In the genomic region with DNA sequence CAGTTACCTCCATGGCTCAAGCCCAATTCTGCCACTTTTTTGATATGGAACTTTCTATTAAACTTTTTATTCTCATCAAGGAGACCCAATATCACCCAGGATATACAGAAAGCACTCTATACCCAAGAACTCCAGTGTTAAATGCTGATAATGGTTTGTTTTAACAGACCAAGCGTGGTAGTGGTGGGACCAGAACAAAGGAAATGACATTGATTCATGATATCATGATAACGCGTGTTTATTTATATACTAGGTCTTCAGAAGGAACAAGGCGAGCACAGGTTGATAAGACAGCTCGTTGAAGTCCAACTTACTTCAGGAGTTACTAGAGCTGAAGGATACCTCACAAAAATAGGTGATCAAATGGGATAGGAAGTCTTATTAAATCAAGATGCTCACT, we compare ENCODE assay signal across 23 mouse cellular contexts.
"Had no signal": no experiment of that assay in that cellular context is flagged by ENCODE, and none has a peak within 500 bp of the region (broad histone marks: within the 10 kb centered on the region; RNA-seq: fewer than 3 reads in every experiment).

No protein-coding gene starts in this region.

- H3K4me3 ChIP-seq: kidney, embryonic 15.5 days; limb, embryonic 10.5 days; limb, embryonic 13.5 days; liver, embryonic 12.5 days; liver, embryonic 15.5 days; lung, embryonic 15.5 days; midbrain, embryonic 10.5 days; midbrain, embryonic 13.5 days; myocyte; neural tube, embryonic 13.5 days; stomach, embryonic 15.5 days had no signal

- H3K9me3 ChIP-seq: kidney, embryonic 15.5 days; limb, embryonic 10.5 days; limb, embryonic 13.5 days; liver, embryonic 12.5 days; liver, embryonic 15.5 days; lung, embryonic 15.5 days; midbrain, embryonic 10.5 days; midbrain, embryonic 13.5 days; neural tube, embryonic 13.5 days; stomach, embryonic 15.5 days had no signal

- H3K4me2 ChIP-seq: kidney, embryonic 15.5 days; limb, embryonic 13.5 days; liver, embryonic 12.5 days; liver, embryonic 15.5 days; lung, embryonic 15.5 days; midbrain, embryonic 13.5 days; neural tube, embryonic 13.5 days; stomach, embryonic 15.5 days had no signal

- DNase-seq: kidney, adult 8-10 months; kidney, postnatal 10 days; kidney, postnatal 36 days; liver; lung, adult 18-20 months; lung, postnatal 10 days; lung, postnatal 36 days; retina, postnatal 1 day; right cerebral cortex, postnatal 25 days; spleen, adult 18-20 months; thymus, postnatal 25 days had no signal

- H3K27me3 ChIP-seq: kidney, embryonic 15.5 days; limb, embryonic 13.5 days; liver, embryonic 12.5 days; liver, embryonic 15.5 days; lung, embryonic 15.5 days; midbrain, embryonic 13.5 days; neural tube, embryonic 13.5 days; stomach, embryonic 15.5 days had no signal

- H3K4me1 ChIP-seq: kidney, embryonic 15.5 days; liver, embryonic 15.5 days; lung, embryonic 15.5 days; midbrain, embryonic 10.5 days; midbrain, embryonic 13.5 days; neural tube, embryonic 13.5 days; stomach, embryonic 15.5 days had no signal

- H3K27ac ChIP-seq: kidney, embryonic 15.5 days; limb, embryonic 10.5 days; limb, embryonic 13.5 days; liver, embryonic 12.5 days; liver, embryonic 15.5 days; lung, embryonic 15.5 days; midbrain, embryonic 10.5 days; midbrain, embryonic 13.5 days; neural tube, embryonic 13.5 days; stomach, embryonic 15.5 days had no signal

- H3K9ac ChIP-seq: kidney, embryonic 15.5 days; limb, embryonic 13.5 days; liver, embryonic 12.5 days; liver, embryonic 15.5 days; lung, embryonic 15.5 days; midbrain, embryonic 13.5 days; neural tube, embryonic 13.5 days; stomach, embryonic 15.5 days had no signal

- ATAC-seq: liver, embryonic 12.5 days; midbrain, embryonic 13.5 days; midbrain, embryonic 16.5 days had no signal
